Mouse (Mus musculus): ENCODE measurements around the gene Cyfip2. TPM values are rescaled to one million over a fixed set of nuclear protein-coding genes. Genes with fewer than 3 reads are reported as not detected.

The Cyfip2 gene
- total RNA-seq, 2 experiments from 2014 or later, result 362 to 381 TPM

GRCm38 (mm10) chr11:46278709-46279108, 34.0 kb downstream of the Cyfip2 start:
- peak; percentile 47 to 65 for DNase-seq (ENCODE audit: low spot score in 2 of 2)

GRCm38 (mm10) chr11:46278140-46278539, 34.5 kb downstream of the Cyfip2 start:
- no peak for DNase-seq (ENCODE audit: low spot score in 2 of 2)

- no peak for DNase-seq (ENCODE audit: low spot score in 2 of 2)
Measured at GRCm38 (mm10) chr11:46276778-46277177, 35.9 kb downstream of the Cyfip2 start.

GRCm38 (mm10) chr11:46276168-46276567, 36.5 kb downstream of the Cyfip2 start:
- no peak for DNase-seq (ENCODE audit: low spot score in 2 of 2)

DNA sequence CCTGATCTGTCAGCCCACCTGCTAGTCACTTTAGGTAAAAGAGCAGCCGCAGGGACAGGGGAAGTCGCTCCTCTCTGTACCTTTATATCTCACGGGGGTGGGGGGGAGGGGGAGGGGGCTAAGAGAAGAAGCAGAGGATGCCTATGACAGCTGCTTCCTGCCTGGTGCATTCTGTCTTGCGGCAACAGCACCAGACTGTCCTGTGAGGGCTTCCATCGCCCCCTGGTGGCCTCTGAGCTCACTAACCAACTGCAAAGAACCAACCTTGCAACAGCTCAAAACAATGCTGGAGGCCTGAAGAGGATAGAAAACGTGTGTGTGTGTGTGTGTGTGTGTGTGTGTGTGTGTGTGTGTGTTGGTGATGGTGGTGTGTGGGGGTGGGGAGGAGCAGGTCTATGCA, 37.4 kb downstream of the Cyfip2 start:
- peak; percentile 76 to 82 for DNase-seq (ENCODE audit: low spot score in 2 of 2)

DNA sequence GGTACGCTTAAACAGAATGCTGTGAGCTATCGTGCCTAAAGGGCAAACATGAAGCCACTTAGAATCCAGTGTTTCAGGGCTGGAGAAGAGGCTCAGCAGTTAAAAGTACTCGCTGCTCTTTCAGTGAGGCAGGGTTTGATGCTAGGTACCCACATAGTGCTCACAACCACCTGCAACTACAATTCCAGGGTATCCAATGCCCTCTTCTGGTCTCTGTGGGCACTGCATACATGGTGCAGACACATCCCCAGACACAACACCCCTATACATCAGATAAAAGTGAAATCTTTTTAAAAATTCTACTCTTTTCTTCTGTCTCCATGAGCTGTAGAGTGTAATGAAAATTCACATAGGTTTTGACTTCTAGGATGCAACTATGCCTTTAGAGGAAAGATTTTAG, 38.7 kb downstream of the Cyfip2 start:
- DNase-seq (ENCODE audit: low spot score in 2 of 2), result no peak

GRCm38 (mm10) chr11:46272058-46272681, 40.5 kb downstream of the Cyfip2 start:
- DNase-seq (ENCODE audit: low spot score in 2 of 2), result no peak

DNA sequence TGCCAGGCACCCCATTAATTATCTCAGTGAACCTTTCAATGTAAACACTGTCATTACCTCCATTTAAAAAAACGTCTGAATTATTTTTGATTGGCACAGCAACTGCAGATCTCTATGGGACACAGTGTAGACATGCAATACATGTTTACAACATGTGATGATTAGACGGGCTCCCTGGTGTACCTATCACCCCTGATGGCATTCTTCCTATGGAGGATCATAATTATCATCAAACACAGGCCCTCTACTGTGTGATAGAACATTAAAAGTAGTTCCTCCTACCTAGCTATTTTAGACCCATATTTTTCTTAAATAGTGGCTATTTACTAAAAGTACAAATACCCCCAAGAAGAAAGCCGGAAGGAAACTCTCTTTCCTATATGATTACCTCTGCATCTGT, 42.8 kb downstream of the Cyfip2 start:
- DNase-seq (ENCODE audit: low spot score in 2 of 2), result no peak

- DNase-seq (ENCODE audit: low spot score in 2 of 2), result no peak
Measured at GRCm38 (mm10) chr11:46269391-46269790, 43.3 kb downstream of the Cyfip2 start.

DNA sequence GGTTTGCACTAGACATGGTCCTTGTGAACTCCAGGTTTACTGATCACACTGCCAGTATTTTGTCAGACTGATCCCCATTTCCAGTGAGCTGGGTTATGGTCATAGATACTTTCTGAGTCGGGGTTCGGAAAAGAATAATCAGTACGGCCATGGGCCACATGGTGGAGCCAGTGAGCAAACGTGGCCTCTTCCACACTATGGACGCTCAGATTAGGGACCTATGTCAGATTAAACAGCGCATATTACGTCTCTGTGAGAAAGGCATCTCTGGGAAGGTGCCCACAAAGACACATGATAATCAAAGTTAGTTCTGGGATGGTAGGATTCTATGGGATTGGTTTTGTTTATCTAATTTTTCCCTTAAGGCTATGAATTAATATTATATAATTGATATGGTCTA, 43.7 kb downstream of the Cyfip2 start:
- peak; percentile 62 to 66 for DNase-seq (ENCODE audit: low spot score in 2 of 2)

DNA sequence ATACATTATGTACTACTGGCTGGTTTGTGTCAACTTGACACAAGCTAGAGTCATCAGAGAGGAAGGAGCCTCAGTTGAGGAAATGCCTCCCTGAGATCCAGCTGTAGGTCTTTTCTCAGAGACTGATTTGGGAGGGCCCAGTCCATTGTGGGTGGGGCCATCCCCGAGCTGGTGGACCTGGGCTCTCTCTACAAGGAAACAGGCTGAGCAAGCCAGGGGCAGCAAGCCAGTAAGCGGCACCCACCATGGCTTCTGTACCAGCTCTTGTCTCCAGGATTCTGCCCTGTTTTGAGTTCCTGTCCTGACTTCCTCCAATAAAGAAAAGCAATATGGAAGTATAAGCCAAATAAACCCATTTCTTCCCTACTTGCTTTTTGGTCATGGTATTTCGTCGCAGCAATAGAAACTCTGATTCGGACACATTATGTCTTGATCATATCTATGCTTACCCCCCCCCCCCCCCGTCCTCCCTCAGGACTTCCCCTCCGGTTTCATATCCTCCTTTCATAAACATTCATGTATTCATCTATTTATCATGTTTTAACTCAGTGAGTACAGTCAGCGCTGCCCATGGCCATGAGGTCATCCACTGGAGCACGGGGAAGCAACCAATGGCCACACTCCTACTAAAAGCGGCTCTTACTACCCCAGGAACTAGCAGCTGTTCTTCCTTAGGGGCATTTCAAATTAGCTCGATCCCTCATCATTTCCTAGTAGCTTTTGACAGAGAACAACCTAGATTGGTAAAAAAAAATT, 47.5 kb downstream of the Cyfip2 start:
- no peak for DNase-seq (ENCODE audit: low spot score in 2 of 2)

DNA sequence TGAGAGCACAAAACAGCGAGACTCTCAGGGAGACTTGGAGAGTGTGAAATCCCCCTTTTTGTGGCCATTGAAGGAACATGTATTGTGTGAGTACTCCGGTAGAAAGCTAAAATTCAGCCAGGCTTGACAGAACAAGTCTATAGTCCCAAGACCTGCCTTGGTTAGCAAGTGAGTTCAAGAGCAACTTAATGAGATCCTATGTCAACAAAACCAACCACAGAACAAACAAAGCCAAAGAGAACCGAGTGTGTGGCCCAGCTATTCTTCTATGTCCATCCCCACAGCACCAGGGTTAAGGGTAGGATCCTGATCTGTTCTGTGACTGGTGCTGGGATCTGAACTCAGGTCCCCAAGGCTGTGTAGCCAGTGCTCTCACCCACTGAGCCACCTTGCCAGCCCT, 48.1 kb downstream of the Cyfip2 start:
- DNase-seq (ENCODE audit: low spot score in 2 of 2), result no peak

DNA sequence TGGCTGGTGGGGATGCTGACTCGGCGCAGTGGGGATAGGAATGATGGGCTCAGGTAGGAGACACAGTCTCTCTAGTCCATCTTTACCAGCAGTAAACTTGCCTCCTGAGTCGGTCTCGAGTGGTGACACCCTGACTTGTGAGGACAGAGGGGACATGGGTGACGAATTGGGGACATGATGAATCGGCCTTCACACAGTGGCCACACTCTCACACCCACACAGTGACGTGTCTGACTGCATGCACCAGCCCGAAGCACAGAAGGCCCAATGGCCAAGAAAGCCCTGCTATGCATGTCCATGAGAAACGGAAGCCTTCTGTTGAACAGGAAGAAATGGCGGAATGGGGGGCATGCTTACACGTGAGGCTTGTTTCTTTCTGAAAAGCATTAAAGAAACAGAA, 49.4 kb downstream of the Cyfip2 start:
- DNase-seq (ENCODE audit: low spot score in 2 of 2), result no peak

DNA sequence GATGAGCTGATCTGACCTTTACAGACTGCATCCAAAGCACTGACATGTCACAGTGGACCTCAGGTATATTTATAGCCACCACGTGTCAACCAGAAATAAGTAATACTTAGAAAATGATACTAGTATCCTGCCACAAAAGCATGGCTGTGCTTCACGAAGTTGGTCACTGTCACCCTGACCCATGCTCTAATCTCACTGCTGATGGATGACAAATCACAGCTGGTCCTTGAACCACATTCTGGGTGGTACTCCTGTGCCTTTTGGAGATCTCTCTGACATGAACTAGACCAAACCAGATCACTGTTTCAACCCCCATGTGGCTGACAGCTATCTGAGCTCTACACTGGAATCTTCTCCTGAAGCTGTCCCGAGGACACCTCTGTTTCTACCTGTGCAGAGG, 49.8 kb downstream of the Cyfip2 start:
- no peak for DNase-seq (ENCODE audit: low spot score in 2 of 2)

GRCm38 (mm10) chr11:46258749-46259148, 53.9 kb downstream of the Cyfip2 start:
- no peak for DNase-seq (ENCODE audit: low spot score in 2 of 2)

DNA sequence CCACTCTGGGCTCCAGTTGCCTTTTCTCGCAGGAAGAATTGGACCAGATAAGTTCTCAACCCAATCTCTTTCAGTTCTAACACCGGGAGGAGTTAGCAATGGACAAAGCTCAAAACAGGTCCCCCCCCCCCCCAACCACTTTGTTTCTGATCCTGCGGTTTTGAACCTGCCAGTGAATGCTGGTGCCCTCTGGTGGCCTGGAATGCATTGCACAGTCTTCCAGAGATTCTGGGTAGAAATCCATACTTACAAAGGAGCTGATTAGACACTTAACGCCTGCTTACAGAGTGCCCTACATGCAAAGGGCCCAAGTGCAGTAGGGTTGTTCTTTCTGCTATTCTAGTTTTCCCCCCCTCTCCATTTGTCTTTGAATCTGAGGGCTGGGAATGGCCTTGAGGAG, 54.5 kb downstream of the Cyfip2 start:
- no peak for DNase-seq (ENCODE audit: low spot score in 2 of 2)

DNA sequence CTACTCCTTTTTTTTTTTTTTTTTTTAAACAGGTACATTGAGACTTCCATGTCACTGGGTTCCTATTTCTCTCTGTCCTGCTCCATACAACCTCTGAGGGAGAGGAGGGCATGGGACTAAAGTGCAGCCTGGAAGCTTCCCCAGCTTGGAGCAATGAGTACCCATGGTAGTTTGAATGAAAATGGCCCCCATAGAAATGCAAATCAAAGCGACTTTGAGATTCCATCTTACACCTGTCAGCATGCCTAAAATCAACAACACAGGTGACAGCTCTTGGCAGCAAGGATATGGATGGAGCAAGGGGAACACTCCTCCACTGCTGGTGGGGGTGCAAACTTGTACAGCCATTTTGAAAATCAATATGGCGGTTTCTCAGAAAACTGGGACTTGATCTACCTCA, 57.4 kb downstream of the Cyfip2 start:
- DNase-seq (ENCODE audit: low spot score in 2 of 2), result no peak

- DNase-seq (ENCODE audit: low spot score in 2 of 2), result peak; percentile 70 to 75
Measured at GRCm38 (mm10) chr11:46251994-46252393, 60.7 kb downstream of the Cyfip2 start.

GRCm38 (mm10) chr11:46248352-46248751, 64.3 kb downstream of the Cyfip2 start:
- DNase-seq (ENCODE audit: low spot score in 2 of 2), result no peak

GRCm38 (mm10) chr11:46246393-46246792, 66.3 kb downstream of the Cyfip2 start:
- DNase-seq (ENCODE audit: low spot score in 2 of 2), result no peak

DNA sequence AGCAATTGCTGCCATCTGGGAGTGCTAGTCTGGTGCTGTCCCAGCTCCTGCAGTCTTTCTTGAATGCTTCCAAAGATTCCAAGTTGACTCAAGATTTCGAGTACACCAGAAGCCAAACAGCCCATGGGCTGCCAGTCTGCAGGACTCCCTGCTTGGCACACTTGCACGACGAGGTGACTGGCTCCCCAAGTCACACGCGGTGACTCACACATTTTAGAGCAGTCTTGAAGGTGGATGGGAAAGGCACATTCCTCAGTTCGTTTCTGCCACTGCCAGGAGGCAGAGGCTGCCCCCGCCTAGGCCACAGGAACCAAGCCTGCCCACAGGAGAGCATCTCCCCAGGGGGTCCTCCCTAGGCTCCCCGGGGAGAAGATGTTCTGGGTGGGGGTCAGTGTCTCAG, 66.7 kb downstream of the Cyfip2 start:
- DNase-seq (ENCODE audit: low spot score in 2 of 2), result no peak

- DNase-seq (ENCODE audit: low spot score in 2 of 2), result peak; percentile 54 to 55
Measured at GRCm38 (mm10) chr11:46244731-46245604, 67.7 kb downstream of the Cyfip2 start.
